Mouse (Mus musculus): ENCODE measurements at regions not wholly inside any gene's neighbourhood (a gene's known extent, or its start where the extent isn't known, plus 50 kb on each side); places are given as distances from the start of the nearest gene placed in this dataset.
"Not testable (repeated sequence)": the region's sequence is repeated elsewhere in the genome, so short reads cannot be mapped to it uniquely, and the experiment has no call there.

DNA sequence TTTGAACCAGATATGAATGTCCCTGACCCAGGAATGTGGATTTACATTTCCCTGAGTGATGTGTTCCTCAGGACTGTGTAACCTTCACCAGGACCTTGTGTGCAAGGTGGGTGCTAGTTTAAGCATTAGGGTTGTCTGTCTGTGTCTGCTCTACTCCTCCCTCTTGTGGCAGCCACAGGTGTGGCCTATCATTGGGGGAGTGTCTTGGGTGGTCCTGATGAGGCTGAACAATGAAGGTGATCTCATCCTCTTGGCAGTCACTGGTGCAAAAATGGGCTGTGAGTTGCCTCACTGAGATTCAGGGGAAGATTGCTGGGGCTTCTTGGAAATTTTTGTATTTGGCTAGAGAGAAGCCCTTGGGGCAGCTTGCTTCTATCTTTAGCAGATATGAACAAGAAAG is 179.4 kb upstream of the Ube2e1 start:
- Histone ChIP-seq H3K27me3 (ENCODE audit: low read depth, poor library complexity, severe bottlenecking) (no peaks in the 10 kb centered on the region), H3K4me3 (no peak overlapping the region), H3K27ac (no peak overlapping the region), H3K9me3 (replicated peaks) (no peaks in the 10 kb centered on the region), H3K36me3 (no peaks in the 10 kb centered on the region), H3K4me1 (no peaks in the 10 kb centered on the region)
- DNase-seq (ENCODE audit: low spot score), result no peak

DNA sequence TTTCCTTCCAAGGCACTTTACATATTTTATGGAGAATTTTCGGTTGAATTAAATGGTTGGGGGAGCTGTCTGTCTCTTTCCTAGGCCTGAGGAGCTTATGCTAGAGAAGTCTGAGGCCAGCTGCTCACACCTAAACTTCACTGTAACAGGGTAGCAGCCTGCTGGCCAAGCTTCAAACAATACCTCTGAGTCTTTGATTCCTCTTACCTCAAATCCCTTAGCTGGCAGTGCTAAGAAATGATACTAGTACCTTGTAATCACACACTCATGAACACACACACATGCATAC is 176.6 kb upstream of the Ube2e1 start:
- H3K4me1 ChIP-seq, result no peaks in the 10 kb centered on the region
- H3K36me3 ChIP-seq, result no peaks in the 10 kb centered on the region
- no peak overlapping the region for H3K4me3 ChIP-seq
- H3K27me3 ChIP-seq (ENCODE audit: low read depth, poor library complexity, severe bottlenecking), result no peaks in the 10 kb centered on the region
- DNase-seq (ENCODE audit: low spot score), result no peak
- H3K9me3 ChIP-seq (replicated peaks), result no peaks in the 10 kb centered on the region
- H3K27ac ChIP-seq, result no peak overlapping the region
- WGBS, result 70% methylated on average over 1 of the region's 1 CpGs

DNA sequence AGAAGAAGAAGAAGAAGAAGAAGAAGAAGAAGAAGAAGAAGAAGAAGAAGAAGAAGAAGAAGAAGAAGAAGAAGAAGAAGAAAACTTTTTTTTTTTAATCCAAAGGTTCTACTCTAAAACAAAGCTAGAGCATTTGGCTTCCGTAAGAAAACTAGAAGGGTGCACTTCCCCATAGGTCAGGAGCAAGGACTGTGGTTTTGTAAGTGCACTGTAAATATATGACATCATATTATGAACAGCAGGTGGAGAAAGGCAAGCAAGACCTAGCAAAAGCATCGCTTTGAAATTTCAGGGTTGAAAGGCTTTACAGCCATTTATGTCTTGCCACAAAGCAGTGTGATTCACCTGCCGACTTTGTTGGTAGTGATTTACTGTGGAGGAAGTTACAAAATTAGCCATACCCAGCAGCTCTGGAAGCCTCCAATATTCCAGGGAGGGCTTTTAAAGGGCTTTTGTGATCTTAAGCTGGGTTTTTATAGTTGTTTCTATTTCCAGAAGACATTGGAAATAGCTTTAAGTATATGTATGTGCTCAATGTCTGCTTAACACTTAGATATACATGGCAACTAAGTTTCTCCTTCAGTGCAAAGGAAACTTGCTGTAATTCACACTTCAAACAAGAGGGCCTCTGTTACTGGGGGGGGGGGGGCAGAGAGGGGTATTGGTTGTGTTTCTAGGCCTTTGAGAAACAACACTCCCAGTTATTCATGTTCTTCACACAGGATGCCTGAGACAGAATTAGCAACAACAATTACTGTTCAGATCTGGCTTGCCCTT is 176.1 kb upstream of the Ube2e1 start:
- H3K27ac ChIP-seq, result no peak overlapping the region
- DNase-seq (ENCODE audit: low spot score), result no peak
- WGBS, result 74% methylated on average over 3 of the region's 3 CpGs
- no peaks in the 10 kb centered on the region for H3K36me3 ChIP-seq
- H3K4me1 ChIP-seq, result no peaks in the 10 kb centered on the region
- H3K4me3 ChIP-seq, result no peak overlapping the region
- H3K27me3 ChIP-seq (ENCODE audit: low read depth, poor library complexity, severe bottlenecking), result no peaks in the 10 kb centered on the region
- no peaks in the 10 kb centered on the region for H3K9me3 ChIP-seq (replicated peaks)

DNA sequence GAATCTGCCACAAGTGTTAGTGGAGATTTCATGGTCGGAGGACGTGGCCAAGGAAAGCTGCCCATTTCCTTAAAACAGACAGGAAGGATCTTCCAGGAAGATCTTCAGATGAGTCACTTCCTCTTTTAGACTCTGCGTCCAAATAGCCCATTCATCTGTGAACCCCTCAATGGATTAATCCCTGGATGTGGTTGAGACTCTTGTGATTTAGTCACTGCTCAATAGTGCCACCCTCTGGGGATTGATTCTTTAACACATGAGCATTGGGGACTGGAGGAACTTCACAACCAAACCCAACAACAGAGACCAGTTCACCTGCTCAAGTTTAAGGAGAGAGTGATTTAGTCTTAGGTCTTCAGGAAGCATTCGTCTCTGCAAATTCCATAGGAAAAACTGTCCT is 174.5 kb upstream of the Ube2e1 start:
- H3K4me3 ChIP-seq, result no peak overlapping the region
- no peak overlapping the region for H3K27ac ChIP-seq
- DNase-seq (ENCODE audit: low spot score), result no peak
- H3K9me3 ChIP-seq (replicated peaks), result no peaks in the 10 kb centered on the region
- no peaks in the 10 kb centered on the region for H3K36me3 ChIP-seq
- no peaks in the 10 kb centered on the region for H3K27me3 ChIP-seq (ENCODE audit: low read depth, poor library complexity, severe bottlenecking)
- WGBS, result 81% methylated on average over 4 of the region's 4 CpGs
- H3K4me1 ChIP-seq, result no peaks in the 10 kb centered on the region

DNA sequence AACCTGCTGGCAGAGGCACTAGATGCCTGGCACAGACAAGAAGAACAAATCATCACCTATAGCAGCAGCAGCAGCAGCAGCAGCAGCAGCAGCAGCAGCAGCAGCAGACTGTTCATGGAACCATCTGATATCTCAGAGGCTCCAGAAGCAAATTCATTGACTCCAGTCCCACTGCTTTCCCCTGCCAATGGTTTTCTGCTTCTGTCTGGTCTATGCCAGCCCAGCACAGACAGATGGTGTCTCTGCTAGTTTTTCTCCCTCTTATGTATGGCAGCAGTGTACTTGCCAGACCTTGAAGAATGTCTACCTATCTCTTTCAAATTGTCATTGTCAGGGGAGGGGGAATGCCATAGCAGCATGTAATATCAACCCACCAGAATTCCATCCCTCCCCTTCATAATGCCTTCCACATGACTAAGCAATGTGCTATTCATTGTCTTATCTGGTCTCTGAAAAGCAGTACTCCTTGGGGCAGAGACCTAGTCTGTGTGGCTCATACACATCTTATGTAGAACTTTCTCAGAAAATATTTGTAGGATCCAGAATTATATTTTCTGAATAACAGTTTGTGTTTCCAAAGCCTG is 168.7 kb upstream of the Ube2e1 start:
- no peaks in the 10 kb centered on the region for H3K9me3 ChIP-seq (replicated peaks)
- no peaks in the 10 kb centered on the region for H3K36me3 ChIP-seq
- H3K4me3 ChIP-seq, result no peak overlapping the region
- no peak for DNase-seq (ENCODE audit: low spot score)
- H3K27me3 ChIP-seq (ENCODE audit: low read depth, poor library complexity, severe bottlenecking), result no peaks in the 10 kb centered on the region
- no peak overlapping the region for H3K27ac ChIP-seq
- no peaks in the 10 kb centered on the region for H3K4me1 ChIP-seq

DNA sequence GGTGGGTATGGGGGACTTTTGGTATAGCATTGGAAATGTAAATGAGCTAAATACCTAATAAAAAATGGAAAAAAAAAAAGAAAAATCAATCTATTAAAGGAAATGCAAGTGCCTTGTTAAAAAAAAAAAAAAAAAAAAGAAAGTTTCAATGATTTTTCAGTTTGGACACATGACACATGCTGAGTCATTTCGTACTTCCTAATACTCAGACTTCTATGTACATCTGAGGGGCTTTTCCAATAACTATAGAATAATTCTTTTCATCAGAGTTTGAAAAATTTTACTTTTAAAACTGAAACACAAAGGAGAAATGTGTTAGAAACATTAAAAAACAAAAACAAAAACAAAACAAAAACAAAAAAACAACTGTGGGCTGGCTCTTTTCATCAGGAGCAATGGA is 162.4 kb upstream of the Ube2e1 start:
- no peak overlapping the region for H3K4me3 ChIP-seq
- H3K36me3 ChIP-seq, result no peaks in the 10 kb centered on the region
- 94% methylated on average over 1 of the region's 1 CpGs for WGBS
- no peak overlapping the region for H3K27ac ChIP-seq
- H3K27me3 ChIP-seq (ENCODE audit: low read depth, poor library complexity, severe bottlenecking), result no peaks in the 10 kb centered on the region
- DNase-seq (ENCODE audit: low spot score), result no peak
- no peaks in the 10 kb centered on the region for H3K9me3 ChIP-seq (replicated peaks)
- H3K4me1 ChIP-seq, result no peaks in the 10 kb centered on the region

DNA sequence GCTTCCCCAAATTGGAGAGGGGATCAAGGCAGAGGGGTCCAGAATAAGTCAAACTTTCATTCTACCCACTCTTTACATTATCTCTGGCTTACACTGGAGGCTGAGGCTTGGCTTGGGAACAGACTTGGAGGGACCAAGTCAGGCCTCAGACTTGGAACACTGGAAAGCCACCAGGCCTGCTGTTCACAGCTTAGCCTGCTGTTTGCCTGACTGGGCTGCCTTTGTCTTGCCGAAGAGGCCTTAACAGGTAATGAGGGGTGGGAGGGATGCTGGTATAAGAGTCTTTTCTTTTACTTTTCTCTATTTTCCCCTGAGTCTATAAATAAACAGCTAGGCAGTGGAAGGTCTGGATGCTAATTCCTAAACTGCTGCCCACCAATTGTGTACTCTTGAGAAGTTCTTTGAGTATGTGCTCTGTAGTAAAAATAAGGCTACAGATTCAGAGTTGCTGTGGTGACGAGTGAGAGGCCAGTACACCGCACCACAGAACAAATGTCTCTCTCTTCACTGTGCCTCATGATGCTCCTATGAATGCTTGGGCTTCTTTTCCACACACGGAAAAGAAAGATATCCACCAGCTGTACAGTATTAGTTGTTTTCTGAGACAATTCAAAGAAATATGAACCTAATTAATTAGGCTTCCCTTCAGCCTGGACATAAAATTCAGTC is 154.6 kb upstream of the Ube2e1 start:
- Histone ChIP-seq H3K4me3 (no peak overlapping the region), H3K36me3 (no peaks in the 10 kb centered on the region), H3K4me1 (no peaks in the 10 kb centered on the region), H3K27me3 (ENCODE audit: low read depth, poor library complexity, severe bottlenecking) (no peaks in the 10 kb centered on the region), H3K27ac (no peak overlapping the region), H3K9me3 (replicated peaks) (no peaks in the 10 kb centered on the region)
- DNase-seq (ENCODE audit: low spot score), result no peak
- WGBS, result 79% methylated on average over 4 of the region's 4 CpGs

DNA sequence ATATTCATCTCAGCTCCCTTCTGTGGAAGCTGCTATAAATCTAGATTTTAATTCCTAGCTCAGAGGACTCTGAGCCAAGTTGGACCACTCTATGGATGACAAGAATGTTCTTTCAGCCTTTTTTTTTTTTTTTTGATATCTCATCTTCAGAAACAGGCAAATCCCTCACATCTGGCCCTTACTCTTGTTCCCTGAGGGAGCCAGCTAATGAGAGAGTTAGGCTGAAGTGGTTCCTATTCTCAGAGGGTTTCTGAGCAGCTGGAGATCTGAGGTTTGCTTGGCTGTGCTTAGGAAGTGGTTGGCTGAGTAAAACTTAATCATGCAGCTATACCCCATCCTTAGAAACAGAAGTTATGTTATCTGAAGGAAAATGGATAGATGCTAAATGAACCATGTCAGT is 153.9 kb upstream of the Ube2e1 start:
- no peaks in the 10 kb centered on the region for H3K9me3 ChIP-seq (replicated peaks)
- no peaks in the 10 kb centered on the region for H3K4me1 ChIP-seq
- H3K27me3 ChIP-seq (ENCODE audit: low read depth, poor library complexity, severe bottlenecking), result no peaks in the 10 kb centered on the region
- H3K36me3 ChIP-seq, result no peaks in the 10 kb centered on the region
- no peak for DNase-seq (ENCODE audit: low spot score)
- H3K4me3 ChIP-seq, result no peak overlapping the region
- H3K27ac ChIP-seq, result no peak overlapping the region

DNA sequence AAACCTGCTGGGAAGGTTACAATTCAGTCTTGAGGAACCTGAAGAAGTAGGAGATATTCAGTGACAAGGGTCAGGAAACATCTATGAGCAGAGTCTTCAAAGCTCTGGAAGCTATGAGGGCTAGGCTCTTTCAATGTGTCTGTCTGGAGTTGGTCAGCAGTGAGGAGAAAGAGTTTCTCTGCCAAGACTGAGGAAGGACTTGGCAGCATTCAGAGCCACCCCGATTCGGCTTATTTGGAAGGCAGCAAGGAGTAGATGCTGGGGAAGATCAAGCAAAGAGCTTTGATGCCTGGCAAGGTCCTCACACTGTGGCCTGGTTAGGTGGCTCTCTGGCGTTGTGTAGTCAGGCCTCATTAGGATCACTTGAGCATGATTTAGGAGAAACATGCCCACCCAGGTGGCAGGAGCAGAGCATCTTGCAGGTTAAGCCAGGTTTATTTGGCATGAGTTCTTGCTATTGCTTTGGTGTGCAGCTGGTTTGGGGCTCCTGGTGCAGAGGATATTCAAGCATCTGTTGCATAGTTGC is 145.2 kb upstream of the Ube2e1 start:
- Histone ChIP-seq H3K9me3 (replicated peaks) (no peaks in the 10 kb centered on the region), H3K36me3 (no peaks in the 10 kb centered on the region)
- DNase-seq (ENCODE audit: low spot score), result no peak

DNA sequence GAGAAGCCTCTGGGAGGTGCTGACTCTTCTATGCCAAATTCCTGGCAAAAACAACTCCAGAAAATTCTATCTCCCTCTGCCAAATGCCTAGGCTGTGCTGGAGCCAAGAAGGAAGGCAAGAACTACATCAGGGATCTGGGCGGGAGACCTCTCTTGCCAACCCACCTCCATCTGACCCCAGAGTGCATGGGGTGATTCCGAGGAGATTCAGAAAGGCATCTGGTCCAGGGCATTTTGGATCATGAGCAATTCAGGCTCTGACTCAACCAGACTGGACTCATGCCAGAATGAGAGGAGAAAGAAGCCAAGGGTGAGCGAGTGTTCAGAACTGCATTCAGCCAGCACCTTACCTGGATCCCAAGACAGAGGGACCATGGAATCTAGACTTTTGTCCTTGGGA is 137.0 kb upstream of the Ube2e1 start:
- Histone ChIP-seq H3K36me3 (no peaks in the 10 kb centered on the region), H3K9me3 (replicated peaks) (no peaks in the 10 kb centered on the region), H3K4me3 (no peak overlapping the region), H3K27ac (no peak overlapping the region), H3K4me1 (no peaks in the 10 kb centered on the region), H3K27me3 (ENCODE audit: low read depth, poor library complexity, severe bottlenecking) (no peaks in the 10 kb centered on the region)
- 91% methylated on average over 3 of the region's 3 CpGs for WGBS
- no peak for DNase-seq (ENCODE audit: low spot score)

More for the DNA sequence above, 145.2 kb upstream of the Ube2e1 start:
- Histone ChIP-seq H3K4me1 (no peaks in the 10 kb centered on the region), H3K4me3 (no peak overlapping the region), H3K27me3 (ENCODE audit: low read depth, poor library complexity, severe bottlenecking) (no peaks in the 10 kb centered on the region), H3K27ac (no peak overlapping the region)
- 87% methylated on average over 3 of the region's 3 CpGs for whole genome bisulfite sequencing

DNA sequence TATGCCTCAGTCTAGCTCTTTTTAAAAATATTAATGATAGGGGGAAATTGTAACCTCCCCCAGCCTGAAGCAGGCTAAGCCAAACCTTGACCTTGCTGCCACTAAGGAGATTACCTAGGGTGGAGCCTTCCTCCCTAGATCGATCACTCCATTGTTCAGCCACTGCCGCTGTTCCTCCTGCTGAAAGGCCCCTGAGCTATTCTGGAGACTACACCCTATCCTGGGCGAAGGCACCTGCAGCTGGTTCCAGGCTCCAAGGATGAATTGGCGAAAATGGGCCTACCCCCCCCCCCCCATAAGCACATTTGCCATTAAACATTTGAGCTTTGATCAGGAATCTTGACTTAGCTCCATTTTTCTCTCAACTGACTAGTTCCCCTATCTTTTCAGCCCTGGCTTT is 135.2 kb upstream of the Ube2e1 start:
- H3K4me3 ChIP-seq; DNase-seq (ENCODE audit: low spot score): not testable (repeated sequence)
- 87% methylated on average over 4 of the region's 4 CpGs for WGBS

DNA sequence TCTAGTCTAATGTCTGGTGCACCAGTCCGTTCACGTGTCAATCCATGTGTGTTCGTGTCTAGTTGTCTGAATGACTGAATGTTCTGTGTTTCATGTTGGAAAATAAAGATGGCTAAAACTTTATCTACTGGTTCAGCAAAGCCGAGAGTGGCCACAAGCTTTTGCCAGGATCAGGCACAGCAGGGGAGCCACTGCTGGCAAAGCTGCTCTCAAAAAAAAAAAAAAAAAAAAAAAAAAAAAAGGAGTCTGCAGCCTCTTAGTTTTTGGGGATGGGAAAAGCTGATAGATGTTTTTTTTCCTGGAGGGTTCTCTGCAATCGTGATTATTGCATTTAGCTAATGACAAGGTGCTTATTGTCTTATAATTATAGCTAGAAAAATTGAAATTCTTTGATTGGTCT is 132.5 kb upstream of the Ube2e1 start:
- not testable (repeated sequence) for H3K27ac ChIP-seq; H3K9me3 ChIP-seq (replicated peaks); H3K4me3 ChIP-seq; H3K27me3 ChIP-seq (ENCODE audit: low read depth, poor library complexity, severe bottlenecking); H3K4me1 ChIP-seq; DNase-seq (ENCODE audit: low spot score); H3K36me3 ChIP-seq
- WGBS, result 32% methylated on average over 5 of the region's 5 CpGs

More for the DNA sequence above, 135.2 kb upstream of the Ube2e1 start:
- H3K36me3 ChIP-seq; H3K4me1 ChIP-seq; H3K27me3 ChIP-seq (ENCODE audit: low read depth, poor library complexity, severe bottlenecking); H3K27ac ChIP-seq; H3K9me3 ChIP-seq (replicated peaks): not testable (repeated sequence)

DNA sequence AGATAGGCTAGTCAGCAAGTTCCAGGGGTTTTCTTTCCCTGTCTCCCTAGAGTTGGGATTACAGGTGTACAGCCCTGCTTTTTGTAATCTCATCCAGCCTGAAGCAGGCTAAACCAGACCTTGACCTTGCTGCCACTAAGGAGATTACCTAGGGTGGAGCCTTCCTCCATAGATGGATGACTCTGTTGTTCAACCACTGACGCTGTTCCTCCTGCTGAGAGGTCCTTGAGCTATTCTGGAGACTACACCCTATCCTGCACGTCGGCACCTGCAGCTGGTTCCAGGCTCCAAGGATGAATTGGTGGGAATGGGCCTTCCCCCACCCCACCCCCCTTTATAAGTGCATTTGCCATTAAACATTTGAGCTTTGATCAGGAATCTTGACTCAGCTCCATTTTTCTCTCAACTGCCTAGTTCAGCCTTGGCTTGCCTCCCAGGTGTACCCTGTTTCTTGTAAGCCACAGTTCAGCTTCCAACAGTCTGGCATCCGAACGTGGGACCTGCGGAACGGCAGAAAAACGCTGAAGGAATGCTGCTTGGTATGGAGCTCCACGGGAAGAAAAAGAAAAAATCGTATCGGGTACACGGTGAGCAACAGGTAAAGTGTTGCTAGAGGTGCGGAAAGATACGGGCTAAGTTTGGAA is 131.7 kb upstream of the Ube2e1 start:
- WGBS, result 47% methylated on average over 14 of the region's 14 CpGs
- Histone ChIP-seq H3K36me3 (no peaks in the 10 kb centered on the region), H3K4me3 (no peak overlapping the region), H3K9me3 (replicated peaks) (no peaks in the 10 kb centered on the region), H3K27me3 (ENCODE audit: low read depth, poor library complexity, severe bottlenecking) (no peaks in the 10 kb centered on the region), H3K4me1 (no peaks in the 10 kb centered on the region), H3K27ac (no peak overlapping the region)
- DNase-seq (ENCODE audit: low spot score), result no peak

All from limb, embryonic 10.5 days (tissue).